Mouse (Mus musculus): ENCODE measurements around the gene Csf3.

Gene Csf3

DNA sequence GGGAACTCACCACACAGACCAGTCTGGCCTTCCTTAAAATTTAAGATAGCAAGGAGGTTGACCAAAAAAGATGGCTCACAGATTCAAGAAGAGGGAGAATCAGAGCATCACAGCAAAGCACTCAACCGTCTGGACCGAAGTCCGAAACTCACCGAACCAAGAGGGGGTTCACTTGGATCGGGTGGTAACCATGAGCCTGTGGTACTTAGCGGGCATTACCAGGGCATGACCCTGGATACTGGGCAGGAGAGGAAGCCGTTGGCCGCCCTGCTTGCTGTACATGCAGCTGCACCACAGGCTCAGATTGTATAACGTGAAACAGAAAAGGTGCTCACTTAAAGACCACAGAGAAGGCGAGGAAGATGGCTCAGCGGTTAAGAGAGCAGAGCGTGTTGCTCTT lies 3.8 kb upstream of the Csf3 start:
- no peak for DNase-seq

DNA sequence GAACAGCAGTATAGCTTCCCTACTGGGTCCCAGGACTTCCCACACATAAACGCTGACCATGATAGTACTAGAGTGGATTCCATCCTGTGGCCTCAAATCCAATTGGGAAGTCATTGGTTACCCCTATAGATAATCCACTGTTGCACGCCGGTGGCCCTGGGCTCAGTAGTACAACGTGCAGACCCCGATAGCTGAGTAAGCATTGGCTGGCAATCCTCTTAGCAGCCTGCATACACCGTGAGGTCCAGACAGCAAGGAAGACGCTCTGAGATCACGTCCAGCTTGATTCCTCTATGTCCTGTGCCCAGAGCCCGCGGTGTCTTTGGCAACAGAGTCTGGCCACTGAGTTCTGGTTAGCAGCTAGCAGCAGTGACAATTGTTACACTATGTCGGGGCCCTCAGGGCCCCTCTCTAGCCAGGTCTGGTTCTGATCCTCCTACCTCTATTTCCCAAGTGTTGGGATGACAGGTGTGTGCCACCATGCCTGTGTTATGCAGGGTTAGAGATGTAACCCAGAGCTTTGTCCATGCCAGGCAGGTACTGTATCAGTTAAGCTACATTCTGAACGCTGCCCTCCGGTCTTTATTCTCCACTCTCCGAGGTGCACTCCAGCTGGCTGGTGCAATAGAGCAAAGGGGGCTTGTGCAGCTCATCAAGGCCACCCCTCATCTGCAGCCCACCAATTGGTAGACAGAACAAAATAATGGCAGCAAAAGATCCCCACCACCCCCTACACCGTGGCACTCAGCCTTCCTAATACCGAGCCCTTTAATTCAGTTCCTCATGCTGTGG lies 2.0 kb upstream of the Csf3 start:
- no peak for DNase-seq

DNA sequence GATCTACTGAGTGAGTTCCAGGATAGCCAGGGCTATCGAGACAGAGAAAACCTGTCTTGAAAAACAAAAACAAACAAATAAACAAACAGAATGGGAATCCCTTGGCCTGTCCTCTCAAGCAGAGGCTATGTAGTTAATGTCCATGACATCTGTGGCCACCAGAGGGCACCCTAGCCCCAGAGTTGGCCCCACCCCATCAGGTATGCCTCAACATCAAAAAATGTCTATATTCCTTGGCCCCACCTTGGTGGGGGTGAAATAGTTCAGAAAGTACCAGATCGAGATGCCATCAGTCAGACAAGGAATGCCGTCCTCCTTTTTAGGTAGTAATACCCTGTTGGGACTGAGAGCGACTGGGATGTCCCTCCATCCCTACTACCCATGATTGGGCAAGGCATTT lies 1.2 kb upstream of the Csf3 start:
- peak; percentile 89 to 90 for DNase-seq

DNA sequence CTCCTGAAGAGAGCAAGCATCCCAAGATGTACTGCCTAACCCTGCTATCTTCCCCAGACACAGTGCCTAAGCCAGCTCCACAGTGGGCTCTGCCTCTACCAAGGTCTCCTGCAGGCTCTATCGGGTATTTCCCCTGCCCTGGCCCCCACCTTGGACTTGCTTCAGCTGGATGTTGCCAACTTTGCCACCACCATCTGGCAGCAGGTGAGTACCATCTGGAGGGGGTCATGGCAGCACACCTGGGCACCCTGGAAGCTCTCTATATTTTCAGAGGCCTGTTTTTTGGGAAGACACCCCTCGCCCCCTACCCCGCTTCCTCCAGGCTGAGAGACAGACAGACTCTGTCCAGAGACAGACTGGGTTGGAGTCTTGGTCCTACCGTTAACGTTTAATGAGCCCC lies 1.3 kb downstream of the Csf3 start:
- DNase-seq, result no peak

DNA sequence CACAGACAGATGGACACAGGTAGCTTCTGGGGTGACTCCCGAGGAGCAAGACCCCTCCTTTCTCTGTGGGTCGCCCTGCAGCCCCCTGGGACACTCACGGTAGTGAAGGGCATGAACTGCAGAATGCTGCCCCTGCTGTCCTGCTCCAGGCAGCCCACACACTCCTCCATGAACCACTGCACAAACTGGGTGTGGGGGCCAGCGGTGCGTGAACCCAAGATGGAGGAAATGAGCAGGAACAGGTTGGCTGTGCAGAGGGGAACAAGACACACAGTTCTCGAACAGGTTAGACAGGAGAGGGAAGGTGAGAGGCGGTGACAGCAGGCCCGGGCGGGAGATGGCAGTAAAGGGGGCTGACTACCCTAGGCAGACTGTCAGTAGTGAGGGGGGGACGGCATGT lies 4.0 kb downstream of the Csf3 start:
- peak; percentile 53 to 70 for DNase-seq

DNA sequence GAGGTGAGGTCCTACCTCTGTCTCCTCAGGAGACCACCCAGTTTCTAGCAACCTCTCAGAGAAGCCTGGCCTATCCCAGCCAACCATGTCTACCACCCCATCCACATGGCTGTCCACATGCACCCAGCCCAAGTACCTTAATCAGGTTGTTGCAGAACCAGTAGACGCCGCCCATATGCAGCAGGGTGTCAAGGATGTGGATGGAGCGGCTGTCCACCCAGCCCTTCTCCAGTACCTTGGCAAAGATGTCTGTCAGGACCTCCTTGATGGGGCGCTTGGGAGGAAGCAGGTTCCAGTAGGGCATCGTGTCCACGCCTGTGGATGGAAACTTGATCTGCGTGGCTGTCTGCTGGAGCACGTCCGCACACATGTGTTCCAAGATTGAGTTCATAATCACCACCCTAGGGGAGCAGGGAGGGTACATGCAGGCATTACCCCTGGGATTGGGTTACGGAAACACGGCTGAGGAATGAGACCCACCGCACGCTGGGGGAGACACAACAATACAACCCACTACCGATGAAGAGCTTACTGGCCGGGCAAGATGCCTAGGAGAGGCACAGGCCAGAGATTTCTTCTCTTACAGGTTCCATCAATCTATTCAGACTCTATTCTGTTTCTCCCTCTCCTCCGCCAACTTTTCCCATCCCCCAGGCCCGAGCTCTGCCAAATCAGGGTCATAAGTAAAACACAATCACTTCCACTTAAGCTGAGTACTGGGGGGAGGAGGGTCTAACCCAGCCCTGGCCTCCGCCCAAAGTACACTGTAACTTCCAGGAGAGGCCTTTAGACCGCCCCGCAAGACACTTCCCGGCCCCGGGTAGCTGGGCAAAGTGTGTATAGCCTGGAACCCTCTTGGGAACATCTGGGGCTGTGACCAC lies 6.6 kb downstream of the Csf3 start:
- DNase-seq, result peak; percentile 82 to 89

DNA sequence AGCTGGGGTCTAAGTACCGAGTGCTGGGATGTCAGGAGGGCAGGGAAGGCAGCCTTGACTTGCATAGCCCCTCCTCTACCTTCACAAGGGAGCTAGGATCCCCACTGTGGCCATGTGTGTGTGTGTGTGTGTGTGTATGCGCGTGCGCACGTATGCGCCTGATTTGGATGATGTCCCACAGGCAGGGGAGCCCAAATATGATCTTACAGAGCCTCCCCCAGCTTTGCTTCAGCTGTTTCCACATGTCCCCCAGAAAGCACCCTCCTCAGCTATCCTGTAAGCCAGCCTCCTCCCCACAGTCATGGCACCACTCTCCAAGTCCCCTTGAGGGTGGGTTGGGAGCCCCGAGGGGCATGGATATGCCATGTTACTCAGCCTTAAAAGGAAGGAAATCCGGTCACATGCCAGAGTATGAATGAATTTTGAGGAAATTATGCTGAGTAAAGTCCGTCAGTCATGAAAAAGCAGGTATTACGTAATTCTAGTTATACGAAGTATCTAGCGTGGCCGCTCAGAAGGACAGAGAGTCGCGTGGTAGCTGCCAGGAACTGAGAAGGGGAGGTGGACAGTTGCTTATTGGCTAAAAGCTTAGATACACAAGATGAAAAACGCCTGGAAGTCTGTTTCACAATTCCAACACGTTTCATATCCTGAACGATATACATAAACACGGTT lies 7.4 kb downstream of the Csf3 start:
- DNase-seq, result no peak

DNA sequence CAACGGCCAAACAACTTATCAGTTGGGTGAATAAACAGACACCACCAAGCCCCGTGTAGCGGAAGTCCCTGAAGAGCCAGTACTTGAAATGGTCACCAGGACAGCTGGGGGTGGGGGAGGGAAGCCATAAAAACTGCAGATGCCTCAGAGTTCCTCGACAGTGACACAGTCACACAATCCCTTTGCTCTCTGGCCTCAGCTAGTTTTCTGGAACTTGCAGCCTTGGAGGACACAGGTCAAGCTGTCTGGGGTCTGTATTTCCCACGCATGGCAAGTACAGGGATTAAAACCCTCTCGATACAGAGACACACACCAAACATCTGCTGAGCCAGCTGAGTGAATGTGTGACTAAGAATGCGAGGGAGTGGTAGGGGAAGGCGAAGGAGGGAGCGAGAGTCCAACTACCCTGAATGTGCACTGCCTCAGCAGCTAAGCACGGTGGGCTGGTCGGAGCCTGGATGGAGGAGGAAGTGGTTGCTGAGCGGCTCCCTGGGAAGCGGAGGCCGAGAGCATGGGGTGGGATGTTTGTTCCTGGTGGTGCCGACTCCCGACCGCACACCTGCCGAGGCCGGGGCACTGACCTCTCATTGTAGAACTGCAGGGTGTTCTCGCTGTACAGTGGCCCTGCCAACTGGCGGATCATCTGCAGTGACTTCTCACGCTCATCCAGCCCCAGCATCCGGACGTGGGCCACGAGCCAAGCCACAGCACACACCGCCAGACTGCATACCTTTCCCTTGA lies 8.1 kb downstream of the Csf3 start:
- peak; percentile 76 to 86 for DNase-seq

DNA sequence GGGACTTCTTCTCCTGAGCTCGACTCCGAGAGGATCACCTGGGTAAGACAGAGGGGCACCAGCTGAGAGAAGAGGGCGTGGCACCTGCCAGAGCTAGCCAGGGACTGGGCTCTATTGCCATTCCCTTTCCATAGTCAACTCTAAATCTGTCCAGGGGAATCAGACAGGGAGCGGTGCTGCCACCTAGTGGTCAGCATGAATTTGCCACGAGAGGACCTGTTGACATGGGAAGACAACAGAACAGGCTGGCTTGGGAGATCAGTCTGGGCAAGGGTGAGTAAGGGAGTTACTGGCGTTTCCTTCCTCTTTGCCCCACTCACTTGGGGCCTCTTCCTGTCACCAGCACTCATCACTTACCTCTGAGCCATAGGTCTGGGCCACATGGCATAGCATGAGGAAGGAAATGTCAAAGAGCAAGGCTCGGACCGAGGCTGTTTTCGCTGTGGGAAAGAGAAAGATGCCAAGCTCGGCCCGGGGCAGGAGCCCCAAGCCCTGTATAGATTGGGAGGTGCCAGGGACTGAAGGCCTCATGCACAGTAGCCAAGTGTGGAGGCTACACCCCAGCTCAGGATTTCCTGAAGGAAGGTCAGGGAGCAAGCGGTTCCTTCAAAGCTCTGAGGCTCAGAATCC lies 9.5 kb downstream of the Csf3 start:
- DNase-seq, result peak; percentile 92 to 94

DNA sequence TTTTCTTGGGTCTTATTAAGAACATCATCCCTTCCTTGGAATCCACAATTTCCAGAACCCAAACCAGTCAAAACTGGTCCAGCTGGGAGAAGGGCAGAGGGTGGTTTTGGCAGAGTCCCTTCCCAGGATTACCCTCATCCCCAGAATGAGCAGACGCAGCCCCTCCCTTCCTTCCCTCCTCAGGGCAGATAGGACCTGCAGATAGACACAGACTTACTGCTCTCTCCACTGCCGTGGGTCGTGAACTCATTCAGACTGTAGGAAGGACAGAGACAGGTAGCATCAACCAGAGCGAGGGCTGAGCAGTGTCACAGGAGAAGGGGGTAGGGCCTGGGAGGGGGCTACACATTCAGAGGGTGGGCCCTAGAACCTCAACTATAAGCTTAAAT lies 10.0 kb downstream of the Csf3 start:
- no peak for DNase-seq

DNA sequence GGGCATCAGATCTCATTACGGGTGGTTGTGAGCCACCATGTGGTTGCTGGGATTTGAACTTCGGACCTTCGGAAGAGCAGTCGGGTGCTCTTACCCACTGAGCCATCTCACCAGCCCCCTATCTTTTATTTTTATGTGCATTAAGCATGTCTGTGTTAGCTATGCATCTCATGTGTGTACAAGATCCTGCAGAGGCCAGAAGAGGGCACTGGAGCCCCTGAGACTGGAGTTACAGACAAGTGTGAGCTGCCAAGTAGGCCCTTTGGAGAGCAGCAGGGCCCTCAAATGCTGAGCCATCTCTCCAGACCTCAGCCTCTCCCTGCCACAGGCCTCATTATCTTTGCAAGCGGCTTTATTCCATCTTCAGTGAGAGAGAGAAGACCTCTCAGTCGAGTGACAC lies 10.9 kb downstream of the Csf3 start:
- peak in 1 of 2 experiments; percentile 70 for DNase-seq

DNA sequence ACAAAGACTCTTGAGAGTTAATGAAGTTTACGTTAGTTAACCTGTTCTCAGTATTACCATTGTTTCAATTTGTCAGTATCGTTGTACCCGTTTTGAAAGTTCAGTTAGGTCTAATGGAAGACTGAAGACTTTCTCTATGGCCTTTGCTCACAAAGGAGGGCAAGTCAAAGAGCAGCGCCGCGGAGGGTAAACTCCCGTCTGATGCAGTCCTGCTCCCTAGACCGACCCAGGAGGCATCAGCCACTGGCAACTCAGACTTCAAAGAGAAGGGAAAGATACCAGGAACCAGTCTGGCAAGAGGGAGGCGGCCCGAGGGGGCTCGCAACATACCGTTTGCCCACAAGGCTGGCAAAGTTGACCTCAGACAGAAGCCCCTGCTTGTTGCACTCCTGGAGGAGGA lies 12.6 kb downstream of the Csf3 start:
- peak in 1 of 2 experiments; percentile 54 for DNase-seq

DNA sequence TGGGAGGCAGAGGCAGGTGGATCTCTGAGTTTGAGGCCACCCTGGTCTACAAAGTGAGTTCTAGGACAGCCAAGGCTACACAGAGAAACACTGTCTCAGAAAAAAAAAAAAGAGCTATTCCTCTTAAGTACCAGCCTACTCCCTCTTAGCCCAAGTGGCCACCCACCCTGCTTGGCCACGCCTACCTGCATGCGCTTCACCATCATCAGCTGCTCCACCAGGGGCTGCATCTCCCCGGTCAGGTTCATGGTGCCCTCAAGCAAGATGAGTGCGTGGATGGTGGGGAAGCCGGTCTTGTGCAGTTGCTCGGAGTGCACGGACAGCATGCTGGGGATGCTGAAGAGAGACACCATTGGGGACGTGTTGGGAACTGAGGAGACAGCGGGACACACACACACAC lies 14.9 kb downstream of the Csf3 start:
- no peak for DNase-seq

DNA sequence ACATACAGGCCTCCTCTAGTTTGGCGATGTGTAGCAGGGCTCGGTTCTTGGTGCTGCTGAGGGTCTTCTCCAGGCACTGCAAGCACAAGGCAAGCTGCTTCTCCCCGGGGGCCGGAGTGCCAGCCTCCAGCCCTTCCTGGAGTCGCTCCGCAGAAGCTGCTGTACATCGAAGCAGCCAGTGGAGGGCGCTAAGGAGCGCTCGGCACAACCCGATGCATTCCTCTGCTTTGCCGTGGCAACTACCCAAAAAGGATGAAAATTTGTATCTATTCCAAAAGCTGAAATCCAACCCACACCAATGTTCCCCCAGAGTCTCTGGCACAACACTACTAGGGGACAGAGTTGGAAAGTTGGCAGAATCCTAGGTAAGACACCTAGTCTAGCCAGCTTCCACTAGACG lies 16.8 kb downstream of the Csf3 start:
- DNase-seq, result peak; percentile 83 to 89

DNA sequence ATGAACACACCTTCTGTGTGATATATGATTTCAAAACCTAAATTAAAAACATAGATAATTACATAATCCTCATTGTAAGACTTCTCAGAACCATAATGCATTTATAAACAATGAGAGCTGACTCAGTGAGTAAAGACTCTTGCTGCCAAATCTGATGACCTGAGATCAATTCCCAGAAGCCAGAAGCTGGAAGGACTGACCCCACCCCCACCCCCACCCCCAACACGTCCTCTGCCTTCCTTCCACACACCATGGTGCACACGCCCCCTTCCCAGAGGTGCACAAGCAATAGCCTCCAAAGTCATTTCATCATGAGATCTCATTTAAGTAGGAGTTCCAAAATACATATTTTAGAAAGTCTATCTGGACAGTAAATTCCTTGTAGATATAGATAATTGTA lies 19.7 kb downstream of the Csf3 start:
- no peak for DNase-seq

DNA sequence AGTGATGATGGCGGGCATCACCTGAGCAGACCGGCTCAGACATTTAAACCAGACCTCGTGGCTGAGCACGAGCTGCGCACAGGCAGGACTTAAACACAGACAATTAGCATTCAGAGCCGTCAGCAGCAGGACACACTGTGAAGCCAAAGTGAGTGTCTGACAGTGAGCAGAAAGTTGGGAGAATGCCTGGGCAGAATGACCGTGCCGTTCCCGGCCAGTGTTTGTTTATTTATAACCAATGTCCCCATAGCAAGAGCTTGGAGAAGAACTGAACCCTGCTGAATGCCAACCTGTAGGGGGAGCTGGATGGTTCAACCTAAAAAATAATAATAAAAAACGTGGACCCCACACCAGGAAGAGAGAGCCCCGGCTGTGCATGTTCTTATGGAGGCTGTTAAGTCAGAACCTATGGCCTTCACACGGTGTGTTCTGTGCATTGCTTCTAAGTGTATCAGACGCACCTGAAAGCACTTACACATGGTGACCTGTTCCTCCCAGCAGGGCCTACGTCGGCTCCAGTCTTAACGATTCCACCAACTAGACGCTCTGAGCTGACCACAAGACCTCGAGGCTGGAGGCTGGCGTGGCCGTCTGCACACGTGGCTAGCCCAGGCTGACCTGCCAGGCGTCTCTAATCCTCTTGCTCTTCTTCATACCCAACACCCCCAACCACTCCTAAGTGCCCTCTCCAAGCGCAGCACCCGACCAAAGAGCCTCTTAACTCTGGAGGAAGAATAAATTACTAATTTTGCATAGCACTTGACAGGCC lies 20.6 kb downstream of the Csf3 start:
- DNase-seq, result peak; percentile 63 to 77

DNA sequence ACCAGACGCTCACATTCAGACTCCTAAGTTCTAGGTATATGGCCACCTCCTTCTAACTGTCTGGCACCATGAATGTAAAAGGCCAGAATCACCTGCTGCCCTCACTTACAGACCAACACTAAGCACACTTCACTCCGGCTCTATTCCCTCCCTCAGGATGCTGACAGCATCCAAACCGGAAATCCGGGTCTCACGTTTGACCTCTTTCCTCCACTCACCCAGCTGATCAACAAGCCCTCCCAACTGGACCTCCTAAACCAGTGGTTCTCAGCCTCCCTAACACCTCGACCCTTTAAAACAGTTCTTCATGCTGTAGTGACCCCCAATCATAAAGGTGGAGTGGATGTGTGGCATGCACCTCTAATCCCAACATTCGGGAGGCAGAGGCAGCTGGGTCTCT lies 22.0 kb downstream of the Csf3 start:
- DNase-seq, result no peak

DNA sequence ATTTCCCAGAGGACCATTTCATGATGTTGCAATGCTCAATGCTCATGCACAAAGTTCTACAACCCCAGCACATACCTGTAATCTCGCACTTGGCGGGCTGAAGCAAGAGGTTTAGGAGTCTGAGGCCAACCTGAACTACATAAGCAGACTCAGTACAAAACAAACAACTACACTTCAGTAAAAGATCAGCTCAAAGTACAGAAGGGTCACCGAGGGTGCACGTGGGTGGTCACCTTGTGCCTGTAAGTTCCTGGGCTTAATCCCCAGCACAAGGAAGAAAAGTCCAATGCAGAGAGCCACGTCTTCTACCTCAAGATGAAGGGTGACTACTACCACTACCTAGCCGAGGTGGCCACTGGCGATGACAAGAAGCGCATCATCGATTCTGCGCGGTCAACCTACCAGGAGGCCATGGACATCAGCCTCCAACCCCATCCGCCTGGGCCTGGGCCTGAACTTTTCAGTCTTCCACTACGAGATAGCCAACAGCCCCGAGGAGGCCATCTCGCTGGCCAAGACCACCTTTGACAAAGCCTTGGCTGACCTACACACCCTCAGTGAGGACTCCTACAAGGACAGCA lies 25.0 kb downstream of the Csf3 start:
- no peak for DNase-seq

DNA sequence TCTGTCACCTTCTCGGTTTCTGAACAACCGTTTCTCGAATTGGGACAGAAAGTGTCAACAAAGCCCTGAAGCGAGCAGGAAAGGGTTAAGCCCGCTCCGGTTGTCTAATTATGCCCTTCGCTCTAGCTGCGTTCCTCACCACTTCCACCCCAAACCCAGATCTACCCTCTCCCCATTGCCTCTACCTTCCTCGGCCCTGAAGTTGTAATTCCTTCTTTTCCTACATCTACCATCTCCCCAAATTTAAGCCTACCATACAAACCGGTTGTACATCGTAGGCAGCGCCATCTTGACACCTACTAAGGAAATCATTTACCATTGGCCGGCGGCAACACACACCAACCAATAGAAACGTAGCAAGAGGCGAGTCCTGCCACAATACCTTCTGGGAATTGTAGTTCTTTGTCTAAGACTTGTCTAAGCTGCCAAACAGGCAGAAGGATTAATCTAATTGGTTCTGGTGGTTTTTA lies 28.1 kb downstream of the Csf3 start, which contains the start of gene Med24:
Med24 (minus strand) TSS at position 317 of the 470 bp plus-strand sequence.
- DNase-seq, result peak; percentile 84 to 89

DNA sequence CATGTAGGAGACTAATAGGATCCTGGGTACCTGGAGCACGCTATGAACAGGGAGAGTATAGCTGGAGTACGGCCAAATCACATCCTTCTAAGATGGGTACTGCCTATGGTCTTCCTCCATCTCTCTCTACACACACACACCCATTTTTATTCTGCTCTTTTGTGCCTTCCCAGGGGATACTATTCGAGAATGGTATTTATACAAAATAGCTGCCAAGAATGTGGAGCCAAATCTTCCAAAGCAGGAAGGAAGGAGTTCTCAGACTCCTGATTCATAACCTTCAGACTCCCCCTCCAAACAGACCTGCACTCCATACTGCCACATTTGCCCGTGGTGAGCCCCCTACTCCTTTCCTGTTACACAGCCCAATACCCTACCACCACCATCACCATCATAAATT lies 29.7 kb downstream of the Csf3 start:
- no peak for DNase-seq

DNA sequence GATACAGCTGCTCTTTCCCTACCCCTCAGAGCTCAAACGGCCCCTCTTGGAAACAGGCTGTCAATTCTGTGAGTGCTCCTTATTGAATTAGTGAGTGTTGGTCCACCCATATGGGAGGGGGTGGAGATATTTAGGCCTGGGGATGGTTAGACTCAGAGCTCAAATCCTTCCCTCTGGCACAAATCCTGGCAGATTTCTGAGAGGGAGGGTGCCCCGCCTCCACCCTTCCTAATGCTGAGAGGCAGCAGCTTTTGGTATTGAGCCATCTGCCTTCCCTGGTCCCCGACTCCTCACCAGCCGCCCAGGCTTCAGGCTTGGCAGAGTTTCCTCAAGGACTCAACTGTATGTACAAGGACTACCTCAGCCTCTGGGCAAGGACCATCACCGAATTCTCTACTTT lies 30.1 kb downstream of the Csf3 start:
- peak in 1 of 2 experiments; percentile 40 for DNase-seq

All from kidney, postnatal 4 days (tissue).